In the genomic region with DNA sequence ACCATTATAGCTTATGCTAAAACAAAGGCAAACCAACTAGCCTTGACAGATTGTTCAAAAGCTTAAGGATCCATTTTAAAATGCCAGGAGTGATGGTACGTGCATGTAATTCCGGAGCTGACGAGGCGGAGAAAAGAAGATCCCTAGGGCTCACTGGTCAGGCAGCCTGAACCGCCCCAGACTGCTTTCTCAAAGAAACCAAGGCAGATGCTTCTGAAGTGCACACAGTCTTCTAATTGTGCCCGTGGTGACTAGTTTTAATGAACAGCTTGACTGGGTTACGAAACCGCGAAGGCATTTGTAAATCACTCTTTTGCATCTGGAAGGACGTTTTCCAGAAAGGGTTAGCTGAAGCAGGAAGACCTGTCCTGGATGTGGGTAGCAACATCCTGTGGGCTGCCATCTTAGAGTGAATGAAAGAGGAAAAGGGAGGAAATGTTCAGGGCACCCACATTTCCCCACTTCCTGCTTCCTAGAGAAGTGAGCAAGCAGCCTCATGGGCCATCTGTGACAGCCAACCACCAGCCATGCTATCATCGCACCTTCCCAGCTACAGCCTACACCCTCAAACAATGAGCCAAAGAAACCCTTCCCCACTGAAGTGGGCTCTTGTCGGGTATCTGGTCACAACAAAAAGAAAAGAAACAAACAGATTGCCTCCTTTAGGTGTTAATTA, we compare ENCODE assay signal across 17 mouse cellular contexts.
DNase-seq lines count a peak whose midpoint lies in the region; TF ChIP-seq lines count a peak whose summit lies in the region.
"Had no signal": no experiment of that assay in that cellular context is flagged by ENCODE, and none has a peak within 500 bp of the region (broad histone marks: within the 10 kb centered on the region; RNA-seq: fewer than 3 reads in every experiment).

No protein-coding gene starts in this region.

- no peak overlapping the region for H3K27ac ChIP-seq in cerebellum, adult 2 months (ENCODE audit: insufficient read depth, low read length)
- H3K27ac ChIP-seq: forebrain, embryonic 12.5 days; heart, embryonic 13.5 days; limb, embryonic 12.5 days had no signal

- H3K4me1 ChIP-seq in lung, adult 2 months (ENCODE audit: control insufficient read depth, insufficient read depth, low read length) = no peaks in the 10 kb centered on the region
- H3K4me1 ChIP-seq in cerebellum, adult 2 months (ENCODE audit: control insufficient read depth, insufficient read depth, low read length) = no peaks in the 10 kb centered on the region
- H3K4me1 ChIP-seq: forebrain, embryonic 12.5 days; heart, embryonic 13.5 days; limb, embryonic 12.5 days had no signal

- DNase-seq in layer of hippocampus, adult 9-11 months = peak; percentile 12
- no peak for DNase-seq in layer of hippocampus, postnatal 14 days (ENCODE audit: low spot score in 2 of 2)
- peak; percentile 48 to 50 for DNase-seq in right cerebral cortex, adult 2 months (ENCODE audit: low spot score in 2 of 2)
- DNase-seq in right cerebral cortex, postnatal 10 days (ENCODE audit: low spot score in 2 of 2) = no peak
- peak; percentile 36 to 60 for DNase-seq in frontal cortex, postnatal 36 days (ENCODE audit: low spot score in 2 of 2)
- DNase-seq in right cerebral cortex, postnatal 36 days (ENCODE audit: low spot score in 2 of 2) = peak; percentile 24 to 61
- DNase-seq in lung, adult 2 months = no peak
- no peak for DNase-seq in cerebellum, adult 2 months
- DNase-seq: adrenal gland, adult 8-10 months; cerebellum, postnatal 10 days; gastrocnemius, postnatal 25 days; kidney, adult 2 months; kidney, postnatal 4 days; lung, adult 18-20 months had no signal

- no peak overlapping the region for H3K4me3 ChIP-seq in lung, adult 2 months (replicated peaks; ENCODE audit: extremely low read depth, low read depth, low read length)
- no peak overlapping the region for H3K4me3 ChIP-seq in cerebellum, adult 2 months (replicated peaks; ENCODE audit: insufficient read depth, low read depth, low read length)
- H3K4me3 ChIP-seq: forebrain, embryonic 12.5 days; heart, embryonic 13.5 days; limb, embryonic 12.5 days had no signal

- no peaks in the 10 kb centered on the region for H3K27me3 ChIP-seq in cerebellum, adult 2 months (ENCODE audit: control insufficient read depth, insufficient read depth, low read length)
- H3K27me3 ChIP-seq: forebrain, embryonic 12.5 days; heart, embryonic 13.5 days; limb, embryonic 12.5 days had no signal

- no peak for TF ChIP-seq CTCF in lung, adult 2 months (IDR thresholded peaks at IDR 0.05; ENCODE audit: insufficient read depth, low read length)
- TF ChIP-seq CTCF in cerebellum, adult 2 months (IDR thresholded peaks at IDR 0.05; ENCODE audit: borderline replicate concordance, insufficient read depth, low read depth, low read length) = no peak

- TF ChIP-seq POLR2A in lung, adult 2 months (IDR thresholded peaks at IDR 0.05; ENCODE audit: borderline replicate concordance, extremely low read depth, low read depth, low read length) = no peak
- no peak for TF ChIP-seq POLR2A in cerebellum, adult 2 months (IDR thresholded peaks at IDR 0.05; ENCODE audit: borderline replicate concordance, insufficient read depth, low read length)

- WGBS in lung, adult 2 months = 85% methylated on average over 12 of the region's 12 CpGs
- WGBS in cerebellum, adult 2 months = 63% methylated on average over 12 of the region's 12 CpGs

Comparison
In these comparisons a context has a peak if more than half of its experiments do, and no peak if none do; other contexts are left out.
1. DNase-seq: peak in layer of hippocampus, adult 9-11 months (single experiment), right cerebral cortex, adult 2 months (2 of 2), frontal cortex, postnatal 36 days (2 of 2) and right cerebral cortex, postnatal 36 days (2 of 2); none in layer of hippocampus, postnatal 14 days (0 of 2), right cerebral cortex, postnatal 10 days (0 of 2), lung, adult 2 months (single experiment) and cerebellum, adult 2 months (0 of 2).